Mouse (Mus musculus): ENCODE results near the gene Slc1a3. TPM values are rescaled to one million over a fixed set of nuclear protein-coding genes. Genes with fewer than 3 reads are reported as not detected.

Gene Slc1a3
- polyA plus RNA-seq, 1 experiment from 2014 or later: 50.2 TPM

- no peak for DNase-seq (ENCODE audit: low spot score)
- no peaks in the 10 kb centered on the region; the same call in 1 of the 2 replicates for H3K27me3 ChIP-seq (ENCODE audit: control insufficient read depth, insufficient read depth, low read length)
- H3K27ac ChIP-seq (ENCODE audit: low read depth, low read length): no peak overlapping the region
- no peaks in the 10 kb centered on the region for H3K9me3 ChIP-seq (ENCODE audit: control insufficient read depth, low read length)
- H3K36me3 ChIP-seq (ENCODE audit: control insufficient read depth, insufficient read depth, low read length): no peaks in the 10 kb centered on the region
- no peak overlapping the region for H3K9ac ChIP-seq (ENCODE audit: low read depth, low read length)
- no peak overlapping the region for H3K4me3 ChIP-seq (ENCODE audit: low read depth, low read length)
- ATAC-seq (ENCODE audit: low FRiP score): no peak
- no peak overlapping the region for H3K4me2 ChIP-seq (replicated peaks; ENCODE audit: low read depth, low read length)
- H3K4me1 ChIP-seq (replicated peaks; ENCODE audit: control insufficient read depth, insufficient read depth, low read length): no peaks in the 10 kb centered on the region; the same call in 1 of the 2 replicates
These were observed 86.7 kb downstream of the Slc1a3 start for GRCm38 (mm10) chr15:8623879-8624278.

DNA sequence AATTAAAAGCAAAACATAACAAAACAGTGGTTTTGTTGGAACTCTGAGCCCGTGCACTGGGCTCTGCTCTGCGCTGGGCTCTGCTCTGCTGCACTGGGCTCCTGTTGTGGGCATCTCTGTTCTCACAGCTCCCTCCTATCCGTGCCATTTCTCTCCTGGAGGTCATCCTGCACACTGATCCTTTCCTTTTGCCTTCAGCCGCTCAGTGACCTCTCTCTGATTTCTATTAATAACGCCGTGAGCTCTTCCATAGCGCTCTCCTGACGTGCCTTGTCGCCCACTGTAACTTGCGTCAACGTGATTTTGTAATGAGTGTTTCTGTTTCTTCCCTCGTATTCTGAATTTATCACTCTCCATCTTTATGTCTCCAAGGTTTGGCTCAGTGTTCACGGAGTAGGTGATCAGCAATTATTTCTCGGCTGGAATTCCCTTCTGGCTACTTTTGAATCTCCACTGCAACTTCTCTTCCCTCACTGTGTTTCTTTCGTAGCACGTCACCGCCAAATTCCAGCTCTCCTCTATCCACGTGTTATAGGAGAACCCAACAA lies 91.0 kb downstream of the Slc1a3 start:
- Histone ChIP-seq H3K36me3 (ENCODE audit: control insufficient read depth, insufficient read depth, low read length) (no peaks in the 10 kb centered on the region), H3K27me3 (ENCODE audit: control insufficient read depth, insufficient read depth, low read length) (no peaks in the 10 kb centered on the region), H3K4me3 (ENCODE audit: low read depth, low read length) (no peak overlapping the region), H3K9ac (ENCODE audit: low read depth, low read length) (no peak overlapping the region), H3K4me2 (replicated peaks; ENCODE audit: low read depth, low read length) (no peak overlapping the region), H3K27ac (ENCODE audit: low read depth, low read length) (no peak overlapping the region), H3K4me1 (replicated peaks; ENCODE audit: control insufficient read depth, insufficient read depth, low read length) (no peaks in the 10 kb centered on the region), H3K9me3 (ENCODE audit: control insufficient read depth, low read length) (no peaks in the 10 kb centered on the region)
- no peak for DNase-seq (ENCODE audit: low spot score)
- 81% methylated on average over 18 of the region's 18 CpGs for WGBS
- ATAC-seq (ENCODE audit: low FRiP score): no peak

DNA sequence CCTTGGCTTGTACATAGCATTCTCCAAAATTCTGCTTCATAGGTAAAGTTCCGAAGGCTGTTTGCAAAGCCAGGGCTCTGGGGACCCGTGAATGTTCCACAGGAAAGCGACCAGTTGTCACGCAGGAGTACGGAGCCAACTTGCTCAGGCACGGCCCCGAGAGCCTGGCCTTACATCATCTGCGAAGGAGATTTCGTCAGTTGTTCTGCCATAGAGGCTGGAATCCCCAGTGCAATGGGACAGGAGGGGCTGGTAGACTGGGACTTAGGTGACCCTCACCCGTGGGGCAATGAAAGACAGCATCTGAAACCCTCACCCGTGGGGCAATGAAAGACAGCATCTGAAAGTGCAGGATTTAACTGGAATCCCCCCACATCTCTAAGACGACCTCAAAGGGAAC lies 94.3 kb downstream of the Slc1a3 start:
- Histone ChIP-seq H3K4me2 (replicated peaks; ENCODE audit: low read depth, low read length) (no peak overlapping the region), H3K9ac (ENCODE audit: low read depth, low read length) (no peak overlapping the region), H3K27ac (ENCODE audit: low read depth, low read length) (no peak overlapping the region), H3K9me3 (ENCODE audit: control insufficient read depth, low read length) (no peaks in the 10 kb centered on the region), H3K4me3 (ENCODE audit: low read depth, low read length) (no peak overlapping the region), H3K27me3 (ENCODE audit: control insufficient read depth, insufficient read depth, low read length) (no peaks in the 10 kb centered on the region), H3K36me3 (ENCODE audit: control insufficient read depth, insufficient read depth, low read length) (no peaks in the 10 kb centered on the region), H3K4me1 (replicated peaks; ENCODE audit: control insufficient read depth, insufficient read depth, low read length) (no peaks in the 10 kb centered on the region)
- ATAC-seq (ENCODE audit: low FRiP score) (no peak), DNase-seq (ENCODE audit: low spot score) (no peak)
- 86% methylated on average over 12 of the region's 12 CpGs for WGBS

GRCm38 (mm10) chr15:8615511-8616224 lies 94.9 kb downstream of the Slc1a3 start:
- Histone ChIP-seq H3K4me3 (ENCODE audit: low read depth, low read length) (no peak overlapping the region), H3K27ac (ENCODE audit: low read depth, low read length) (no peak overlapping the region), H3K4me1 (replicated peaks; ENCODE audit: control insufficient read depth, insufficient read depth, low read length) (no peaks in the 10 kb centered on the region), H3K9ac (ENCODE audit: low read depth, low read length) (no peak overlapping the region), H3K27me3 (ENCODE audit: control insufficient read depth, insufficient read depth, low read length) (no peaks in the 10 kb centered on the region), H3K9me3 (ENCODE audit: control insufficient read depth, low read length) (no peaks in the 10 kb centered on the region), H3K4me2 (replicated peaks; ENCODE audit: low read depth, low read length) (no peak overlapping the region), H3K36me3 (ENCODE audit: control insufficient read depth, insufficient read depth, low read length) (no peaks in the 10 kb centered on the region)
- no peak for DNase-seq (ENCODE audit: low spot score)
- 78% methylated on average over 11 of the region's 11 CpGs for WGBS
- ATAC-seq (ENCODE audit: low FRiP score): no peak

DNA sequence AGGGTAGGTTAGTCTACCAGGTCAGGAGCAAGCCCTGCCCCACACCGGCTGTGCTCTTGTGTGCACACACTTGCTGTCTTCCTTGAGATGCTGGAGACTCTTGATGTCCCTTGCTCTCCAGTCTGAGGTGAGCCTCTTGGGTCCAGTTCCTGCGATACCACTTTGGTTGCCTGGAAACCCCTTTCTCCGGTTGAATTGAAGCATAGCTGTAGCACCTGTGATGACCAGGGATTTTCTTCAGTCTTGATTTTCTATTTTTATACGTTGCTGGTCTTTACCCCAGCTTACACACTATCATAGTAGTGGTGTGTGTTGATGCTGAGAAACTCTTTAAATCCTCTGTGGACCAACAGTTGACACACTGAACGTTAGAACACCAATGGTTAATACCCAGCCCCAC lies 95.9 kb downstream of the Slc1a3 start:
- no peaks in the 10 kb centered on the region for H3K4me1 ChIP-seq (replicated peaks; ENCODE audit: control insufficient read depth, insufficient read depth, low read length)
- H3K36me3 ChIP-seq (ENCODE audit: control insufficient read depth, insufficient read depth, low read length): no peaks in the 10 kb centered on the region
- H3K9me3 ChIP-seq (ENCODE audit: control insufficient read depth, low read length): no peaks in the 10 kb centered on the region
- H3K4me2 ChIP-seq (replicated peaks; ENCODE audit: low read depth, low read length): no peak overlapping the region
- no peak for DNase-seq (ENCODE audit: low spot score)
- H3K27me3 ChIP-seq (ENCODE audit: control insufficient read depth, insufficient read depth, low read length): no peaks in the 10 kb centered on the region
- H3K4me3 ChIP-seq (ENCODE audit: low read depth, low read length): no peak overlapping the region
- H3K9ac ChIP-seq (ENCODE audit: low read depth, low read length): no peak overlapping the region
- no peak overlapping the region for H3K27ac ChIP-seq (ENCODE audit: low read depth, low read length)
- WGBS: 88% methylated on average over 5 of the region's 5 CpGs
- no peak for ATAC-seq (ENCODE audit: low FRiP score)

GRCm38 (mm10) chr15:8605538-8606188 lies 104.9 kb downstream of the Slc1a3 start:
- no peaks in the 10 kb centered on the region for H3K27me3 ChIP-seq (ENCODE audit: control insufficient read depth, insufficient read depth, low read length)
- ATAC-seq (ENCODE audit: low FRiP score) (no peak), DNase-seq (ENCODE audit: low spot score) (no peak)
- H3K4me2 ChIP-seq (replicated peaks; ENCODE audit: low read depth, low read length): no peak overlapping the region
- WGBS: 76% methylated on average over 6 of the region's 6 CpGs
- H3K36me3 ChIP-seq (ENCODE audit: control insufficient read depth, insufficient read depth, low read length): no peaks in the 10 kb centered on the region
- no peaks in the 10 kb centered on the region for H3K9me3 ChIP-seq (ENCODE audit: control insufficient read depth, low read length)
- no peak overlapping the region for H3K9ac ChIP-seq (ENCODE audit: low read depth, low read length)
- no peak overlapping the region for H3K4me3 ChIP-seq (ENCODE audit: low read depth, low read length)
- no peak overlapping the region for H3K27ac ChIP-seq (ENCODE audit: low read depth, low read length)
- no peaks in the 10 kb centered on the region for H3K4me1 ChIP-seq (replicated peaks; ENCODE audit: control insufficient read depth, insufficient read depth, low read length)

DNA sequence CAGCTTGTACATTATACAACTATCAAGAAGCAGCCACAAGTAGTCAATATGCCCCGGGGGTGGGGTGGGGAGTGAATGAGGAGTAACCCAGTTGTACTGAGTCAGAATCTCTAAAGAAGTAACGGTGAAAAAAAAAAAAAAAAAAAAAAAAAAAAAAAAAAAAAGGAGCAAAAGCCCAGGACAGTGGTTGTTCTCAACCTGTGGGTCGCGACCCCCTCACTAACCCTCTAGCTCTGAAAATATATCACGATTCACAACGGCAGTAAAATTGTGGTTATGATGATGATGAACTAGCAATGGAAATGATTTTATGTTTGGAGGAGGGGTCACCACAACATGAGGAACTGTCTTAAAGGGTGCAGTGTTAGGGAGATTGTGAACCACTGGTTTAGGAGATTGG lies 108.2 kb downstream of the Slc1a3 start:
- DNase-seq (ENCODE audit: low spot score) (no peak), ATAC-seq (ENCODE audit: low FRiP score) (no peak)
- Histone ChIP-seq H3K27ac (ENCODE audit: low read depth, low read length) (no peak overlapping the region), H3K4me3 (ENCODE audit: low read depth, low read length) (no peak overlapping the region), H3K4me2 (replicated peaks; ENCODE audit: low read depth, low read length) (no peak overlapping the region), H3K9me3 (ENCODE audit: control insufficient read depth, low read length) (no peaks in the 10 kb centered on the region), H3K4me1 (replicated peaks; ENCODE audit: control insufficient read depth, insufficient read depth, low read length) (no peaks in the 10 kb centered on the region), H3K27me3 (ENCODE audit: control insufficient read depth, insufficient read depth, low read length) (no peaks in the 10 kb centered on the region), H3K9ac (ENCODE audit: low read depth, low read length) (no peak overlapping the region), H3K36me3 (ENCODE audit: control insufficient read depth, insufficient read depth, low read length) (no peaks in the 10 kb centered on the region)
- whole genome bisulfite sequencing: 85% methylated on average over 6 of the region's 6 CpGs

DNA sequence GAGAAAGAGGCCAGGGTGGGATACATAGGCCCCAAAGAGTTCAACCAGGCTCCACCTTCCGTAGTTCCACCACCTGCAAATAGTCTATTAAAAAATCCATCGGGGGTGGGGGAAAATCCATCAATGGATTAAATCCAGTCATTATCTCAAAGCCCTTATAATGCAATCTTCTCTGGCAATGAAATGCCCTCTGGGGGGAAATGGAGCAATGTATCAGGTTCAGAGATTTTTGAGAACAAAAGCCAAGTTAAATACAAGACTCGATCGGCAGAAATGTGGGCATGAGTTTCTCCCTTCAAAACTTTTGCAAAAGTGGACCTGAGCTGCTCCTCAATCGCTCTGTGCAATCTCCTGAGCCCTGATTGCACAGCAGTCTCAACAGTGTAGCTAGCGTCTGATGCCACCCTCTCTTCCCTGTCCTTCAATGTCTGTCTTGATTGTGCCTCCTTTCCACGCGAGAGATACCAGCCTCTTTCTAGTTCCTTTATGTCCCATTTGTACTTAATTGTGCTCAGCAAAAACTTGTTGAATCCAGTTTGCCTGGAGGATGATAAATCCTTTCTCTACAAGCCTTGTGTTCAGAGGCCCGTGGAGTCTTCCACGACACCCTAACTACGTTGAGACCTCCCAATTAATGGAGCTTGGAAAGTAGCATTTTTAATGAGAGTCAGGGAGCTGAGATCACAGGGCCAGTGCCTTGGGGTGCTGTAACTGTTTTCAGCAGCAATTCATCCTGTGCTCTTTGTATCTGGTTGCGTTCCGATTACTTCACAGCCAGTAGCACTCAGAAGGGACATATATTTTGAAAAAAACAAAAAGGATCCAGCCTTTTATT lies 109.0 kb downstream of the Slc1a3 start:
- no peak overlapping the region for H3K27ac ChIP-seq (ENCODE audit: low read depth, low read length)
- H3K4me1 ChIP-seq (replicated peaks; ENCODE audit: control insufficient read depth, insufficient read depth, low read length): no peaks in the 10 kb centered on the region
- no peaks in the 10 kb centered on the region for H3K36me3 ChIP-seq (ENCODE audit: control insufficient read depth, insufficient read depth, low read length)
- no peaks in the 10 kb centered on the region for H3K9me3 ChIP-seq (ENCODE audit: control insufficient read depth, low read length)
- no peak overlapping the region for H3K4me3 ChIP-seq (ENCODE audit: low read depth, low read length)
- no peak for ATAC-seq (ENCODE audit: low FRiP score)
- WGBS: 86% methylated on average over 13 of the region's 13 CpGs
- DNase-seq (ENCODE audit: low spot score): no peak
- no peak overlapping the region for H3K4me2 ChIP-seq (replicated peaks; ENCODE audit: low read depth, low read length)
- no peaks in the 10 kb centered on the region for H3K27me3 ChIP-seq (ENCODE audit: control insufficient read depth, insufficient read depth, low read length)
- H3K9ac ChIP-seq (ENCODE audit: low read depth, low read length): no peak overlapping the region

Data from hindbrain, embryonic 11.5 days (tissue).